Comparison of ENCODE assay signal across 9 mouse cellular contexts in genomic region chr10:70594007-70594406, GRCm38 (mm10).
DNase-seq lines count a peak whose midpoint lies in the region; ATAC-seq and TF ChIP-seq lines count a peak whose summit lies in the region.
"Had no signal": no experiment of that assay in that cellular context is flagged by ENCODE, and none has a peak within 500 bp of the region (broad histone marks: within the 10 kb centered on the region; RNA-seq: fewer than 3 reads in every experiment).

No protein-coding gene starts in this region.

- no peak overlapping the region for H3K27ac ChIP-seq in ES-Bruce4 (ENCODE audit: insufficient read depth, low read length)
- H3K27ac ChIP-seq in midbrain, embryonic 15.5 days = no peak overlapping the region
- H3K27ac ChIP-seq: heart, embryonic 15.5 days had no signal

- no peaks in the 10 kb centered on the region for H3K4me1 ChIP-seq in ES-Bruce4 (ENCODE audit: control insufficient read depth, insufficient read depth, low read length)
- H3K4me1 ChIP-seq in midbrain, embryonic 15.5 days = peaks cover 23% of the 10 kb centered on the region

- intact Hi-C loops in heart, postnatal 10 days (cut with DNase I) = loop anchor here (2.0 to 10.0 kb wide), 3 partner anchors 221 to 621 kb away; no protein-coding TSS in a partner anchor
- intact Hi-C loops in heart, postnatal 25 days (cut with DNase I) = loop anchor here (5.0 to 10.0 kb wide), 2 partner anchors 368 to 631 kb away; no protein-coding TSS in a partner anchor

- no peak overlapping the region for H3K4me2 ChIP-seq in midbrain, embryonic 15.5 days
- H3K4me2 ChIP-seq: heart, embryonic 15.5 days had no signal

- H3K9ac ChIP-seq in ES-Bruce4 (ENCODE audit: low read depth, poor library complexity, severe bottlenecking) = no peak overlapping the region
- no peak overlapping the region for H3K9ac ChIP-seq in midbrain, embryonic 15.5 days
- H3K9ac ChIP-seq: heart, embryonic 15.5 days had no signal

- no peaks in the 10 kb centered on the region for H3K9me3 ChIP-seq in ES-Bruce4 (replicated peaks; ENCODE audit: control insufficient read depth, insufficient read depth, low read length, poor library complexity, severe bottlenecking)
- no peaks in the 10 kb centered on the region for H3K9me3 ChIP-seq in midbrain, embryonic 15.5 days
- H3K9me3 ChIP-seq: heart, embryonic 15.5 days had no signal

- TF ChIP-seq CTCF in ES-Bruce4 (IDR thresholded peaks at IDR 0.05; ENCODE audit: low read depth, low read length) = peak; percentile 15

- WGBS in midbrain, embryonic 15.5 days = 24% methylated on average over 1 of the region's 1 CpGs

- no peak for TF ChIP-seq POLR2A in ES-Bruce4 (IDR thresholded peaks at IDR 0.05; ENCODE audit: insufficient read depth, low read length)

- no peaks in the 10 kb centered on the region for H3K36me3 ChIP-seq in ES-Bruce4 (ENCODE audit: control insufficient read depth, insufficient read depth, low read length, poor library complexity, severe bottlenecking)
- no peaks in the 10 kb centered on the region for H3K36me3 ChIP-seq in midbrain, embryonic 15.5 days (replicated peaks)
- H3K36me3 ChIP-seq: heart, embryonic 15.5 days had no signal

- ATAC-seq in midbrain, embryonic 15.5 days (replicated peaks) = no peak

- no peak for TF ChIP-seq EP300 in ES-Bruce4 (IDR thresholded peaks at IDR 0.05; ENCODE audit: insufficient read depth, low read depth, low read length)

- no peaks in the 10 kb centered on the region for H3K27me3 ChIP-seq in ES-Bruce4 (ENCODE audit: control insufficient read depth, insufficient read depth, low read length, poor library complexity, severe bottlenecking)
- no peaks in the 10 kb centered on the region for H3K27me3 ChIP-seq in midbrain, embryonic 15.5 days (replicated peaks)

- DNase-seq in heart, postnatal 10 days = peak; percentile 16 to 27
- DNase-seq in heart, postnatal 25 days (ENCODE audit: low spot score) = no peak
- DNase-seq in adrenal gland, postnatal 25 days = peak; percentile 25
- peak; percentile 64 to 75 for DNase-seq in kidney, postnatal 25 days
- peak; percentile 6 for DNase-seq in testis, postnatal 14 days (ENCODE audit: low spot score)
- DNase-seq in gastrocnemius, adult 18-20 months (ENCODE audit: low spot score) = no peak

- no peak overlapping the region for H3K4me3 ChIP-seq in ES-Bruce4 (ENCODE audit: low read depth, low read length)
- H3K4me3 ChIP-seq in midbrain, embryonic 15.5 days = no peak overlapping the region
- H3K4me3 ChIP-seq: heart, embryonic 15.5 days had no signal

Comparison
In these comparisons a context has a peak if more than half of its experiments do, and no peak if none do; other contexts are left out.
1. DNase-seq: peak in heart, postnatal 10 days (2 of 2), adrenal gland, postnatal 25 days (single experiment), kidney, postnatal 25 days (2 of 2) and testis, postnatal 14 days (single experiment); none in heart, postnatal 25 days (single experiment) and gastrocnemius, adult 18-20 months (single experiment).